Mouse (Mus musculus): ENCODE data around the gene Tmod1.
A peak's percentile ranks its signal among the peaks of the same experiment; 100 is the strongest.

Gene Tmod1

GRCm38 (mm10) chr4:46131791-46132190 lies 93.1 kb downstream of the Tmod1 start:
- no peak for DNase-seq (ENCODE audit: low spot score)

DNA sequence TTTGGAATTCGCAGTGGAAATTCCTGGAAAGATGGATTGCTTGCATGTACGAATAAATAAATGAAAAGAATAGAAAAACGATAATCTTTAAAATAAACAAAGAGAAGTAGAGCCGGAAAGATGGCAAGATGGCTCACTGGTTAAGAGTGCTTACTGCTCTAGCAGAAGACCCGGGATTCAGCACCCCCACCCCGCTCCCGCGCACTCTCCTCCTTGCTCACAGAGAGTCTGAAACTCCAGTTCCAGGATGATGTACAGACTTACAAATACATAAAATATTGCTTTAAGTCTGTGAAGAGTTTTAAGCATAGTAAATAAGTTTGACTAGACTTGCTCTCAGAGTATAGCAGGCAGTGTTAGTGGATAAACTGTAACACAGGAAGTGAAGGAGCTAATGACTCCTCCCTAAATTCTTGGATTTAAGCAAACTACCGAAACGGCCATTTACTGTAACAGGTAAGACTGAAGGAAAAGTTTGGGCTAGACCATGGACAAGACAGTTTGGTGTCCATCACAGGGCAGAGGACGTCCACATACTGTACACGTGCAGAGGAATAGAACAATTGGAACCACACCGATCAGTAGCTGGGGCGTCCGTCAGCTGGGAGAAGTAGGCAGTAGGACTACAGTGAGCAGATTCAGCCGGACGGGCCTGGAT lies 99.0 kb downstream of the Tmod1 start:
- DNase-seq (ENCODE audit: low spot score), result no peak

GRCm38 (mm10) chr4:46138287-46139222 lies 99.8 kb downstream of the Tmod1 start, which contains the start of the genes Ncbp1 and Tstd2:
TSS of gene Ncbp1 (plus strand) at chr4:46138613.
TSS of gene Tstd2 (minus strand) at chr4:46138694.
- DNase-seq (ENCODE audit: low spot score), result peak; percentile 91

DNA sequence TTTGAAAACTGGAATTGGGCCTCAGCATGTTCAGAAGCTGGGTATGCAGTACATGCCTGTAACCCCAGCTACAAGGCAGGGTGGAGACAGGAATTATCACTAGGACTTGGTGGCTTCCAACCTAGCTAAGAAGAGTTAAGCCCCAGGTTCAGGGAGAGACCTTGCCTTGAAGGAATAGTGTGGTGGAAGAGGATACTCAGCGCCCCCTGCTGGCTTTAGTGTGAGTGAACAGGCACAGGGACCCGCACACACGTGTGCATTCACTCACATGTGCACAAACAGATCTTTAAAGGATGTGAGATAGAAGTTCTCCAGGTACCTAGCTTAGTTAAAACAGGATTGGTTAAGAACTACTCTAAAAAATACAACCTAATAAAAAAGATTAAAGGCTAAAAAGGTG lies 105.6 kb downstream of the Tmod1 start:
- peak; percentile 42 for DNase-seq (ENCODE audit: low spot score)

DNA sequence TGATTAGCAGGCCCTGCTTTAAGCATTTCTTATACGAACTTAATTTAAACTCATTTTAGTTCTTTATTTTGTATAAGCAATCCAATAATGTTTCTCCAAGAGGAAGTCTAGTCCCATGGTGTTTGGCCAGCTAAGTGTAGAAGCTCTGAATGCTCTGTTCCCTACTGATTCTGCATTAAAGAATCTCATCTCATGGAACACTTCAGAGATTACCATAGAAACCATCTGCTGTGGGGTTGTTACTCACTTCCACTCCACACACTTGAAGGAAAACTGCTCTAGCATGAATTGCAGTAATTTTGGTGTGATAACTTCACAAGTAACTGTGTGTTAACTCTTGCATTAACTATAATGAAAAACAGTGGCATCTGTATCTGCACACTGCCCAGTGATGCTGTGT lies 108.1 kb downstream of the Tmod1 start:
- DNase-seq (ENCODE audit: low spot score), result no peak

GRCm38 (mm10) chr4:46151903-46152544 lies 113.3 kb downstream of the Tmod1 start:
- no peak for DNase-seq (ENCODE audit: low spot score)

DNA sequence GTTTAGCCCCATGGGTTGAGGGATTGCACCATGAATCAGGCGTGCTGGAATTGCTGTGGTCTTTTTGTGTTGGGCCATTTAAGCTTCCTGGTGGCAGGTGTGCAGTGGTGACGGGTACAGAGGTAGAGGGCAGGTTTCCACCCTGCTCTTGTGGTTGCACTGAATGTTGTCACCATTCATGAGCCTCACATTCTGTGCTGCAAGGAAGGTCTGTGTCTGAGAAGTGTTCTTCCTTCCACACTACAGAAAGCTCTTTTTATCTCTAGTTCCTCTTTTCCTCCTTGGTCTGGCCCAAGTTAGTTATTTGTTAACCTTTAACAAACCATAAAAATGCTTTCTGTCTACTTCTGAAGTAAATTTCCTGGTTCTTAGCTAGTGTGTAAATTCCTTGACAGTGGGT lies 125.3 kb downstream of the Tmod1 start:
- DNase-seq (ENCODE audit: low spot score), result no peak
